Mouse (Mus musculus): ENCODE measurements around the gene Agr2.

Gene Agr2

DNA sequence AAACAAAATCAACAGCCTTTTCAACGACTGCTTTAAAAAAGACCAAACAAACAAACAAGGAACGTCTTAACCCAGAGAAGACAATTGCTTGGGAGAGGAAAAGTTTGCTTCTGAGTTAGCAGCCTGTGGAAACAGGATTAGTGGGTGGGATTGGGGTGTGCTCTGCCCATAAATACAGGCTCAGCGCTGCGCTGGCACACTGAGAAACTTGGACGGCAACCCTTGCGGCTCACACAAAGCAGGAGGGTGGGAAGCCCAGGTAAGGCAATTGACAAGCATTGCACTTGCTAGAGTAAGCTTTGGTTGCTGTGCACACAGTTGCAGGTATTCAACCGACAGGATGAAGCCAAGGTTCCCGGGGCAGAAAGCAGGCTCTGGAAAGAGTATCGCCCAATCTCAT is at the start of gene Agr2:
Agr2 (plus strand) TSS at position 197 of the 400 bp plus-strand sequence.
- no peak for DNase-seq (ENCODE audit: low read depth)

DNA sequence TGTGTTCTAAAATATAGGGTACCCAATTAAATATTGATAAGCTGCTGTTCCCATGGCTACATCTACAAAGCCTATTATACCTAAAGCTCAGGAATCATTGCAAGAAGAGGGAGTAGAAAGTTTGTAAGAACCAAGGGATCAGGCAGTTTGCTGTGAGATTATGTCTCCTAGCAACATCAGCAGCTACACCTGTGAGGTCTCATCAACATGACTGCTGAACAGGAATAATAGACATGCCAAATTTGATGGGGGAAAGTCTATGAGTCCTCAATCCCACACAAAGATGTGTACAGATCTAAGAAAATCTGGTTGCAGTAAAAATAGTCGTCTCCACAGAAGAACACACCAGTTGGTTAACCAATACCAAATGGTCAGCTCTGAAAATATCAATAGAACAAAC is 41.0 kb upstream of the Agr2 start:
- DNase-seq (ENCODE audit: low read depth): no peak

- DNase-seq (ENCODE audit: low read depth): no peak
Observed at GRCm38 (mm10) chr12:35957235-35957634, 35.5 kb upstream of the Agr2 start.

DNA sequence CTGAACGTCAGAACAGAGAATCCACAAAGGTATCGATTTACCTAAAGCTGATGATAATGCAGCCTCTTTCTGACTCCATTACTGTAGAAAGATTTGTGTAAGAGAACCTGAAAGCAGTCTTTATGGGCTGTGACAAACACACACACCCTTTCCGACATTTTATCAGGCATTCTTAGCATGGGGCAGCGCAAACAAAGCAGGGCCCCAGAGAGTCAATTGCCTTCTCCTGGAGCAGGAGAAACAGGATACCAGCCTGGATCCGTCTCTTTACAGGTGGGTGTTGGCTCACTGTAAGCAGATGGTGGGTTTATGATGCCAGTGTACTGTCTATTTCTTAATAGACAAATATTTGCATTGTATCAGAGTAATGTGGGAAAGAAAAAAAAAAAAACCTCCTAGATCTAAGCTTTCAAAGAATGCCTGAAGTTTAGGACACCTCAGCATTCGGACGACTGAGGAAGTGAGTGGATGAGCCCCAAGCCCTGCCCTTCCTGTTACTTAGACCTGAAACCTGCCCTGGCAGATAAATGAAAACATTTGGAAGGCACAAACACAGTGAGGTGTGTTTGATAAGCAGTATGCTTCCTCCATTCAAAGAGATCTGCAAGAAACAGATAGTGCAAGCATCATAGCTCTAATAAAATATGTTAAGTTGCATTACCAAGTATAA is 26.5 kb upstream of the Agr2 start:
- DNase-seq (ENCODE audit: low read depth): no peak

GRCm38 (mm10) chr12:35966768-35967141 is 26.0 kb upstream of the Agr2 start:
- no peak for DNase-seq (ENCODE audit: low read depth)

DNA sequence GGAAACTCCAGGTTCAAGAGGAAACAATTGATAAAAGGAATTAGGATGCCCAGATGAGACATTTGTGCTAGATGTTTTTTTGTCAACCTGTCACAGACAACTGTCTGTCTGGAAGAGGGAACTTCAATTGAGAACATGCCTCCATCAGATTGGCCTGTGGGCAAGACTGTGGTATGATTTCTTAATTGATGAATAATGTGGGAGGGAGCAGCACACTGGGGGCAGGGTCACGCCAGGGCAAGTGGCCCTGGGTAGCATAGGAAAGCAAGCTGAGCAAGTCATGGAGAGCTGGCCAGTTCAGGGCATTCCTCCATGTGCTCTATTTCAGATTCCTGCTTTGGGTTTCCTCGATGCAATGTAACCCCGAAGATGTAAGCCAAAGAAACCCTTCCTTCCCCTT is 16.8 kb upstream of the Agr2 start:
- no peak for DNase-seq (ENCODE audit: low read depth)

- DNase-seq (ENCODE audit: low read depth): no peak
Observed at GRCm38 (mm10) chr12:35977633-35978246, 15.0 kb upstream of the Agr2 start.

- no peak for DNase-seq (ENCODE audit: low read depth)
Observed at GRCm38 (mm10) chr12:35979625-35980024, 13.1 kb upstream of the Agr2 start.

DNA sequence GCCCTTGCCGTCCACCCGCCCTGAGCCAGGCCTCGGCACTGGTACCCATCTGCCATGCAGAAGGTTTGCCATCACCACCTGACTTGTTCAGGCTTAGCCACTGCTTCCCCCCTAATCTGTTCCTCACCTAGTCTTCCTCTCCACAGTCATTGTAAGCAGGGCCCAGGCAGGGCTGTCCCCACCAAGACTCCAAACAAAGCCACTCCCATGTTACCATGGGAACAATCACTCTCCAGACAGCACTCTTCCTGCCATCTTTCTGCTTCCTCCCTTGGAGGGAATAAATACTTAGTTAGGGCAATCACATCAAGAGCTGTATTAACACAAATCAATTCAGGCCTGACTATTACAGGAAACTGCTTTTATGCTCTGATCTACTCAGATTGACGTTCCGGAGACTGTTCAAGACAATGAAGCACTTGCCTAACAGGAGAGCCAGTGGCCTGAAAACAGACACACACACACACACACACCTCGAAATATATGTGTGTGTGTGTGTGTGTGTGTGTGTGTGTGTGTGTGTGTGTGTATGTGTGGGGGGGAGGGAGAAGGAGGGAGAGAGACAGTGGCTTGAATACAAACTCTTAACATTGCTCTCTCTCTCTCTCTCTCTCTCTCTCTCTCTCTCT is 10.9 kb upstream of the Agr2 start:
- DNase-seq (ENCODE audit: low read depth): no peak

- no peak for DNase-seq (ENCODE audit: low read depth)
Observed at GRCm38 (mm10) chr12:35983472-35983871, 9.2 kb upstream of the Agr2 start.

GRCm38 (mm10) chr12:35984743-35985142 is 8.0 kb upstream of the Agr2 start:
- DNase-seq (ENCODE audit: low read depth): no peak

DNA sequence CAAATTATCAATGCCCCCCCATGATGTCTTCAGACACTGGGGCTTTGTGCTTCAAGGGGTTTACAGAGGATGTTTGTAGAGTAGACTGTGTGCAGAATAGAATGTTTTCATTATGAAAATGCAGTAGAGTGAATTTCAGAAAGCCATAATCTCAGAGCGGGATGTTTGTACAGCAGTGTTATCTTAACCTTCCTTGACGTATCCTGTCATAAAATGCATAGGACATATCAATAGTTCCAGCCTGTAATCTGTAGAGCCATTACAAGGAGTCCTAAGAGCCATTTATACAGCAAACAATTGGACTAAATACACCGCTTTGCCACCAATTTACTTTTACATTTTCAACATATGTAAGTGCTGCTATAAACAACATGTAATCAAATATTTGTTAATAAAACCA is 876 bp downstream of the Agr2 start:
- DNase-seq (ENCODE audit: low read depth): no peak

- DNase-seq (ENCODE audit: low read depth): no peak
Observed at GRCm38 (mm10) chr12:35994098-35994497, 1.4 kb downstream of the Agr2 start.

DNA sequence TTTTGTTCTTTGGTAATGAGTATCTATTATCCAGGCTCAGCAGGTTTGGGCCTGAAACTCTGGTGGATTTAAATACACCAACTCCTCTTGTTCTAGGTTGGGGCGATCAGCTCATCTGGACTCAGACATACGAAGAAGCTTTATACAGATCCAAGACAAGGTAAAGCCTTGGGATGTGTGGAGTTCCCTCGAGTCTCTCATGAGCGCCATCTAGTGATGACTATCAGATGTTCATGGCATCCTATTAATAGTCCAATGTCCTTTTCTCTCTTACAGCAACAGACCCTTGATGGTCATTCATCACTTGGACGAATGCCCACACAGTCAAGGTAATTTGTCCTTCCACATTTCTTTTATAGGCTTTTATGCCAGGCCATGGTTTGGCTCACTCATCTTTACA is 3.1 kb downstream of the Agr2 start:
- no peak for DNase-seq (ENCODE audit: low read depth)

- DNase-seq (ENCODE audit: low read depth): no peak
Observed at GRCm38 (mm10) chr12:36004714-36005113, 12.0 kb downstream of the Agr2 start.

- DNase-seq (ENCODE audit: low read depth): no peak
Observed at GRCm38 (mm10) chr12:36007581-36007980, 14.9 kb downstream of the Agr2 start.

GRCm38 (mm10) chr12:36008364-36009047 is 15.8 kb downstream of the Agr2 start:
- DNase-seq (ENCODE audit: low read depth): no peak

GRCm38 (mm10) chr12:36013216-36013910 is 20.7 kb downstream of the Agr2 start:
- no peak for DNase-seq (ENCODE audit: low read depth)

- no peak for DNase-seq (ENCODE audit: low read depth)
Observed at GRCm38 (mm10) chr12:36017791-36018190, 25.1 kb downstream of the Agr2 start.

DNA sequence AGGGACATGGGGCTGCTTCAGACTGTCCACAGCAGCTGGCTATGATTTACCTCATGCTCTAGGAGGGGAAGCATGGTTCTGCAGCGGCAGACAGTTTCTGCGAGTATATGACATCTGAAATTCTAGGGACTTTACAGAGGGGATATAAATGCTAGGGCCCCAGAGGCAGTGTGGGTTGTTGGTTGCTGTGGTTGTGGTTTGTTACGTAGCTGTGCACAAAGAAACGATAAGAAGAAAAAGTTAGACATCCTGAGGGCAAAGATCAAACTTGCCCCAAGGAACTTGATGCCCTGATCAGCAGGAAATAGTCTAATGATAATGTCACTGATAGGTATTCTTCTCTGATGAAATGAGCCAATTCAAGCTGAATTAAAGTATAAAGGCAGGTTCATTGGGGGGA is 26.9 kb downstream of the Agr2 start:
- DNase-seq (ENCODE audit: low read depth): no peak

- DNase-seq (ENCODE audit: low read depth): no peak
Observed at GRCm38 (mm10) chr12:36020081-36020480, 27.4 kb downstream of the Agr2 start.

DNA sequence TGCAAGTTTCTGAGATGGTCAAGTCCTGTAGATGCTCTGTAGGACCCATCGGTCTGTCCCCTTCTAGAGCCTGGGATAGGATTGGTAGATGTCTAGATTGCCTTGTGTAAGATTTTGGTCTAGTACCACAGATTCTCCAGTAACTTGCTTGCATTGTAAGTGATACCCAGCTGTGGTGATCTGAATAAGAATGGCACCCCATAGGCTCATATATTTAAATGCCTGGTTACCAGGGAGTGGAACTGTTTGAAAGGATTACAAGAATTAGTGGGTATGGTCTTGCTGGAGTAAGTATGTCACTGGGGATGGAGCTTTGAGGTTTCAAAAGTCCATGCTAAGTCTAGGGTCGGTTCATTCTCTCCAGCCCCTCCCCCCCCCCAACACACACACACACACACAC is 28.0 kb downstream of the Agr2 start:
- DNase-seq (ENCODE audit: low read depth): no peak
